Mouse (Mus musculus) liver, embryonic 14.5 days (tissue): ENCODE results near the gene Gpr19. TPM values are rescaled to one million over a fixed set of nuclear protein-coding genes. Genes with fewer than 3 reads are reported as not detected.
A peak's percentile ranks its signal among the peaks of the same experiment; 100 is the strongest.

ENCODE experiments used
- ATAC-seq: fragments of 200-750 bp; cut with Nextera tagmentation; 2 replicates; pipeline ENCODE4 v1.8.0; 2017; ENCODE audit warnings: moderate number of reproducible peaks, mild to moderate bottlenecking, moderate library complexity; ENCODE audit not compliant: insufficient read depth
- DNase-seq, 3 experiments: peaks; one replicate each; pipeline ENCODE4 v3.0.0-alpha.2; 2012 to 2013; ENCODE audit warnings: low read depth in 3 of 3, low spot score in 3 of 3
- H3K27ac ChIP-seq: fragments of 300-500 bp; sonication (generic); 2 replicates; pipeline ENCODE4 v1.5.1; 2014; ENCODE audit warnings: moderate library complexity, mild to moderate bottlenecking, control low read depth, inconsistent platforms
- H3K27me3 ChIP-seq: fragments of 300-500 bp; sonication (generic); 2 replicates; pipeline ENCODE4 v1.6.1; 2014; ENCODE audit warnings: mild to moderate bottlenecking, low read length, moderate library complexity; ENCODE audit not compliant: control insufficient read depth, insufficient read depth
- H3K36me3 ChIP-seq: fragments of 300-500 bp; sonication (generic); replicated peaks from 2 replicates; pipeline ENCODE4 v1.6.1; 2014; ENCODE audit warnings: low read depth; ENCODE audit not compliant: control insufficient read depth, insufficient read depth
- H3K4me1 ChIP-seq, 2 experiments: fragments of 200-500 bp in 1 of 2; fragments of 300-500 bp in 1 of 2; sonication (generic) in 1 of 2; replicated peaks; 2 replicates each; pipeline ENCODE4 v1.6.1; 2012 to 2014; ENCODE audit warnings: antibody characterized with exemption in 1 of 2, inconsistent platforms in 1 of 2, low read length in 1 of 2; ENCODE audit not compliant: control insufficient read depth in 2 of 2, insufficient read depth in 2 of 2
- H3K4me2 ChIP-seq: fragments of 300-500 bp; sonication (generic); 2 replicates; pipeline ENCODE4 v1.6.1; 2014; ENCODE audit warnings: low read depth, mild to moderate bottlenecking, control low read depth, moderate library complexity
- H3K4me3 ChIP-seq, 2 experiments: fragments of 200-500 bp in 1 of 2; fragments of 300-500 bp in 1 of 2; sonication (generic) in 1 of 2; 2 replicates each; pipeline ENCODE4 v1.5.1; 2012 to 2014; ENCODE audit warnings: low read depth in 2 of 2, low read length in 2 of 2, mild to moderate bottlenecking in 2 of 2, control low read depth in 1 of 2, inconsistent platforms in 1 of 2, moderate library complexity in 1 of 2; ENCODE audit not compliant: insufficient read depth in 1 of 2
- H3K9ac ChIP-seq: fragments of 300-500 bp; sonication (generic); replicated peaks from 2 replicates; pipeline ENCODE4 v1.6.1; 2014; ENCODE audit warnings: mild to moderate bottlenecking, control low read depth, moderate library complexity
- H3K9me3 ChIP-seq: fragments of 300-500 bp; sonication (generic); 2 replicates; pipeline ENCODE4 v1.6.1; 2016; ENCODE audit warnings: low read length, mixed read lengths; ENCODE audit not compliant: control insufficient read depth
- CTCF ChIP-seq: IDR thresholded peaks from 2 replicates; pipeline ENCODE4 v1.5.1; 2016; ENCODE audit warnings: antibody characterized with exemption, low read depth, control low read depth
- EP300 ChIP-seq: IDR thresholded peaks from 2 replicates; pipeline ENCODE4 v1.6.1; 2016; ENCODE audit warnings: antibody characterized with exemption, low read depth
- WGBS: fragments of 180-500 bp; shearing (Covaris S2); extraction: QIAGEN DNeasy Blood & Tissue Kit; methylation state at CpG from one replicate; pipeline ENCODE4 v1.1.7; 2014; ENCODE audit not compliant: insufficient replicate concordance; 5-methylcytosine and 5-hydroxymethylcytosine counted together
- polyA plus RNA-seq, 2 experiments: library from polyadenylated mRNA; depleted of rRNA in 1 of 2; stranded (reverse) in 1 of 2; unstranded in 1 of 2; fragments of >200 nt; fragmentation: Nextera tagmentation in 1 of 2; extraction: Ambion mirVana in 1 of 2; gene quantifications; 2 replicates each; pipeline versions ENCODE4 v1.2.1 to v1.2.3; 2012 to 2014

The Gpr19 gene
- polyA plus RNA-seq, 2 experiments = 4.4 TPM

DNA sequence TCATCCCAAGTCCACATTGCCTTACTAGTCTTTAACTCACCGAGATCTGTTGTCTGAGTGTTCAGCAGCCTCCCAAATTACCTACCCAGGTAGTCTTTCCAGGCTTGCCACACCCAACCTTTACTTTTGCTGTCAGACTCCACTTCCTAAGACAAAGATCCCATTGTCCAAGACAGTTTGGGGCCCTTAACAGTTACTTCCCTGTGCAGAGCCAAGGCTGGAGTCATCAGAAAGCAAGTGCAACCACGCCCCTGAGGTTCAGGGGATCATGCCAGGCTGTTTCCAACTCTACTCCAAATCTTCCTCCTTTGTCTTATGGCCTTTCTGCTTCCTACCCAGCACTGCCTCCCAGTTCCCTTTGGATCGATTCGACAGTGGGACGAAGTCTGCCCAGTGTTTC, 16.1 kb upstream of the Gpr19 start:
- 74% methylated on average over 5 of the region's 5 CpGs for WGBS
- Histone ChIP-seq H3K4me3 (no peak overlapping the region), H3K27me3 (no peaks in the 10 kb centered on the region), H3K9ac (no peak overlapping the region), H3K27ac (no peak overlapping the region), H3K9me3 (no peaks in the 10 kb centered on the region), H3K4me1 (peaks cover 8 to 12% of the 10 kb centered on the region in 2 experiments), H3K4me2 (no peak overlapping the region), H3K36me3 (no peaks in the 10 kb centered on the region)
- DNase-seq (no peak), ATAC-seq (no peak)
- no peak for TF ChIP-seq EP300
- TF ChIP-seq CTCF = no peak

GRCm38 (mm10) chr6:134905811-134906210, 7.4 kb upstream of the Gpr19 start:
- no peak for DNase-seq
- Histone ChIP-seq H3K27me3 (no peaks in the 10 kb centered on the region), H3K4me3 (no peak overlapping the region), H3K4me1 (peaks cover 6 to 15% of the 10 kb centered on the region in 2 experiments; a peak in 3 of 4 replicates), H3K9ac (no peak overlapping the region), H3K27ac (no peak overlapping the region), H3K36me3 (no peaks in the 10 kb centered on the region), H3K4me2 (no peak overlapping the region), H3K9me3 (no peaks in the 10 kb centered on the region)
- TF ChIP-seq EP300 (no peak), CTCF (no peak)
- ATAC-seq = no peak
- 65% methylated on average over 1 of the region's 1 CpGs for WGBS

DNA sequence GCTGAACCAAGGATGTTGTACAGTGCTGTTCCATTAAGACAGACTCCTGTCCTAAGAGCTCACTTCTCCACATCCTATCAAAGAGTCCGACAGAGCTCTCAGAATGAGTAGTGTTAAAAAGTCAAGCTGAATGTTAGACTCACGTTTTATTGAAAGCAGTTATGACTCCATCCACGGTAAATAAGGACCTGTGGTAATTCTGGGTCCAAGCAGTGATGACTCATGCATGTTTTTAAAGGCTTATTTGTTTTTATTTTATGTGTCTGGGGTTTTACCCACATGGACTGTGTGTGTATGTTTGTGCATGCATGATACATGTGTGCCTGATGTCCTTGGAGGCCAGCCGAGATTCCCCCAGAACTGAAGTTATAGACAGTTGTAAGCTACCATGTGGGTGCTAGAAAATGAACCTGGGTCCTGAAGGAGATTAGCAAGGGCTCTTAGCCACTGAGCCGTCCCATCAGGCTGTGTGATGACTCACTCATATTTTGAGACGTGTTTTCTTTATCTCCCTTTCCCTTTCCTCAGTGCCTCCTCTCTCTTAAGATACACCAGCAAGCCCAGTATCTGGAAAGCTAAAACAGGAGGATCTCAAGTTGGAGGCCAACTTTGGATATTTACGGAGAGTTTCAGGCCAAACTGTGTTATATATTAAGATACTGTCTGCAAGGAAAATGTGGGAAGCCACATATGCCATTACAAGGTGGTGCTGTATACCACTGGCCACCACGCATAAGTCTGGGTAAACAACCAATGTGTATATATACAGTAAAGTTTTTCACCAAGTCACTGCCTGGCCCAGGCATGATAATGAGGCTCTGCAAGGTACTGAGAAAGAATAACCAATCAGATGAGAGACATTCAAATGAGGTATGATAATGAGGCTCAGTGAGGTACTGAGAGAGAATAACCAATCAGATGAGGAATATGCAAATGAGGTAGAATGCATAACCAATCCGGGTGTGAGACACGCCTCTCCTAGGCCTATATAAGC, 5.8 kb upstream of the Gpr19 start:
- no peaks in the 10 kb centered on the region for H3K36me3 ChIP-seq
- H3K27me3 ChIP-seq = no peaks in the 10 kb centered on the region
- no peak overlapping the region for H3K4me2 ChIP-seq
- H3K27ac ChIP-seq = peak overlapping the region; percentile 69
- DNase-seq = no peak
- H3K4me1 ChIP-seq = peaks cover 7 to 17% of the 10 kb centered on the region in 2 experiments
- H3K9me3 ChIP-seq = no peaks in the 10 kb centered on the region
- TF ChIP-seq EP300 = no peak
- no peak for TF ChIP-seq CTCF
- 69% methylated on average over 10 of the region's 10 CpGs for WGBS
- ATAC-seq = peak; percentile 78
- no peak overlapping the region for H3K4me3 ChIP-seq
- no peak overlapping the region for H3K9ac ChIP-seq

DNA sequence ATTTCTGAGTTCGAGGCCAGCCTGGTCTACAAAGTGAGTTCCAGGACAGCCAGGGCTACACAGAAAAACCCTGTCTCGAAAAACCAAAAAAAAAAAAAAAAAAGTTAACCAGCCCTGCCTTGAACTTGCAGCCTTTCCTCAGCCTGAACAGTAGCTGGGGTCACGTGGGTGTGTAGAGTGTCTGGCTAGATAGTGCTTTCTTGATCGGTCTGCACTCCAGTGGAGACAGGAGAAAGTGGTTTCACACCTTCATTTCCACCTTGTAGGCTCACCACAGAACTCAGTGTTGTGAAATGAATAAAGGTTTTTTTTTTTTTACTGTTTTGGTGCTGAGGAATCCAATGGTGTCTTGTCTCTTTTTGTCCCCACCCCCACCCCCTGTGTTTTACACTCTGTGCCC, 5.0 kb upstream of the Gpr19 start:
- H3K27ac ChIP-seq = no peak overlapping the region
- 61% methylated on average over 2 of the region's 4 CpGs for whole genome bisulfite sequencing

GRCm38 (mm10) chr6:134897443-134898094, 809 bp downstream of the Gpr19 start:
- H3K27me3 ChIP-seq = no peaks in the 10 kb centered on the region
- peak overlapping the region; percentile 78 to 80 for H3K4me3 ChIP-seq
- DNase-seq (peak; percentile 88 to 93 (median 93)), ATAC-seq (peak; percentile 90)
- H3K36me3 ChIP-seq = no peaks in the 10 kb centered on the region
- no peaks in the 10 kb centered on the region for H3K9me3 ChIP-seq
- peak overlapping the region; percentile 98 for H3K4me2 ChIP-seq
- peak overlapping the region; percentile 99 for H3K27ac ChIP-seq
- peaks cover 9 to 11% of the 10 kb centered on the region in 2 experiments for H3K4me1 ChIP-seq
- peak overlapping the region; percentile 99 for H3K9ac ChIP-seq
- TF ChIP-seq EP300 (peak; percentile 70), CTCF (no peak)
- under 1% methylated on average over 38 of the region's 38 CpGs for WGBS

More for the DNA sequence above, 5.0 kb upstream of the Gpr19 start:
- H3K9ac ChIP-seq = no peak overlapping the region
- H3K4me2 ChIP-seq = no peak overlapping the region
- no peaks in the 10 kb centered on the region for H3K36me3 ChIP-seq
- H3K9me3 ChIP-seq = no peaks in the 10 kb centered on the region
- H3K4me3 ChIP-seq = no peak overlapping the region
- peaks cover 8 to 17% of the 10 kb centered on the region in 2 experiments for H3K4me1 ChIP-seq
- ATAC-seq (no peak), DNase-seq (no peak)
- no peak for TF ChIP-seq CTCF
- no peak for TF ChIP-seq EP300
- H3K27me3 ChIP-seq = no peaks in the 10 kb centered on the region
